Mouse (Mus musculus) MEL (cell line): ENCODE data around the gene Adap1.

ENCODE experiments used
- ETS1 ChIP-seq: IDR thresholded peaks from 2 replicates; pipeline ENCODE4 v1.6.1; 2012; ENCODE audit warnings: low read depth, mild to moderate bottlenecking, inconsistent platforms, low read length, improper control_type of control experiment, moderate library complexity
- GATA1 ChIP-seq: IDR thresholded peaks from 2 replicates; pipeline ENCODE4 v1.6.1; 2011; ENCODE audit warnings: low read depth, low read length, improper control_type of control experiment

DNA sequence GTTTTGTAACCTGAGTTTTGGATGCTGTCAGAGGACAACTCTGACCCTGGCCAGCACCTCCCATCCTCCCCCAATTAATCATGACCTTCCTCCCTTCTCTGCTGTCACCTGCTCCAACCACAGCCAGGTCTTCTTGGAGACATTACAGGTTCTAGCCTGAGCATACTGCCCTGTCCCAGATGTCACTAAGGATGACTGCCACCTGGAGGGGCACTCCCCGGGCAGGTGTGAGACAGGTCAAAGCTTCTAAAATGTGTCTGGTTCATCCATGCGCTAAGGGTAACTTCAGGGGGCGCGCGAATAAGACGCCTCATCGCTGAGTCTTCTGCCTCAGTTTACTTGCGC lies 73.7 kb downstream of the Adap1 start:
- no peak for TF ChIP-seq GATA1
- TF ChIP-seq ETS1, result no peak
